Mouse (Mus musculus) ES-CJ7 (cell line): ENCODE measurements at regions not wholly inside any gene's neighbourhood (a gene's known extent, or its start where the extent isn't known, plus 50 kb on each side); places are given as distances from the start of the nearest gene placed in this dataset.
A peak's percentile ranks its signal among the peaks of the same experiment; 100 is the strongest.

Experiments
- DNase-seq: peaks from one replicate; pipeline ENCODE4 v3.0.0; 2011; ENCODE audit warnings: low read depth, low spot score

GRCm38 (mm10) chr13:80502927-80503326 is 380.3 kb upstream of the Arrdc3 start:
- DNase-seq = no peak

GRCm38 (mm10) chr13:80514171-80514981 is 368.8 kb upstream of the Arrdc3 start:
- no peak for DNase-seq

- no peak for DNase-seq
Observed at GRCm38 (mm10) chr13:80514982-80515253, 368.3 kb upstream of the Arrdc3 start.

GRCm38 (mm10) chr13:80518836-80519235 is 364.3 kb upstream of the Arrdc3 start:
- DNase-seq = peak; percentile 52

GRCm38 (mm10) chr13:80519792-80520191 is 363.4 kb upstream of the Arrdc3 start:
- no peak for DNase-seq

- DNase-seq = no peak
Observed at GRCm38 (mm10) chr13:80535755-80536350, 347.3 kb upstream of the Arrdc3 start.

GRCm38 (mm10) chr13:80544951-80545350 is 338.2 kb upstream of the Arrdc3 start:
- DNase-seq = no peak

GRCm38 (mm10) chr13:80557156-80557555 is 326.0 kb upstream of the Arrdc3 start:
- no peak for DNase-seq
